Mouse (Mus musculus) cortical plate, adult 2 months (tissue): ENCODE data around the gene Cdh15.

Experiments used
- CTCF ChIP-seq: fragments of 200-500 bp; IDR thresholded peaks from 2 replicates; pipeline ENCODE4 v1.5.1; 2011; ENCODE audit warnings: mild to moderate bottlenecking, control low read depth, low read length; ENCODE audit not compliant: insufficient read depth; ENCODE audit errors: extremely low read depth
- POLR2A ChIP-seq: fragments of 200-500 bp; IDR thresholded peaks from 2 replicates; pipeline ENCODE4 v1.6.1; 2011; ENCODE audit warnings: mild to moderate bottlenecking, low read length, control low read depth; ENCODE audit not compliant: insufficient read depth; ENCODE audit errors: extremely low read depth

- TF ChIP-seq CTCF (no peak), POLR2A (no peak)
Observed at GRCm38 (mm10) chr8:122893451-122893850, 45.7 kb downstream of the Cdh15 start.
